Mouse (Mus musculus) cerebellum, adult 2 months (tissue): ENCODE measurements around the gene Plekha6. TPM values are rescaled to one million over a fixed set of nuclear protein-coding genes. Genes with fewer than 3 reads are reported as not detected.

ENCODE experiments used
- DNase-seq, 2 experiments: peaks; one replicate each; pipeline ENCODE4 v3.0.0; 2021
- H3K27ac ChIP-seq: fragments of 200-500 bp; 2 replicates; pipeline ENCODE4 v1.5.1; 2012; ENCODE audit warnings: low read length, control low read depth, inconsistent platforms; ENCODE audit not compliant: insufficient read depth
- H3K27me3 ChIP-seq: fragments of 200-500 bp; 2 replicates; pipeline ENCODE4 v1.6.1; 2012; ENCODE audit warnings: inconsistent platforms, mild to moderate bottlenecking, low read length, moderate library complexity; ENCODE audit not compliant: control insufficient read depth, insufficient read depth
- H3K4me1 ChIP-seq: fragments of 200-500 bp; 2 replicates; pipeline ENCODE4 v1.6.1; 2011; ENCODE audit warnings: low read length; ENCODE audit not compliant: control insufficient read depth, insufficient read depth
- H3K4me3 ChIP-seq: fragments of 200-500 bp; replicated peaks from 2 replicates; pipeline ENCODE3; 2011; ENCODE audit warnings: mild to moderate bottlenecking, low read depth, low read length, control low read depth; ENCODE audit not compliant: insufficient read depth
- CTCF ChIP-seq: fragments of 200-500 bp; IDR thresholded peaks from 2 replicates; pipeline ENCODE4 v1.5.1; 2011; ENCODE audit warnings: low read depth, mild to moderate bottlenecking, control low read depth, low read length, moderate library complexity, borderline replicate concordance; ENCODE audit not compliant: insufficient read depth
- POLR2A ChIP-seq: fragments of 200-500 bp; IDR thresholded peaks from 2 replicates; pipeline ENCODE4 v1.6.1; 2011; ENCODE audit warnings: low read length, control low read depth, borderline replicate concordance; ENCODE audit not compliant: insufficient read depth
- WGBS: fragments of 180-500 bp; shearing (Covaris S2); methylation state at CpG from one replicate; pipeline ENCODE4 v1.1.7; 2018; 5-methylcytosine and 5-hydroxymethylcytosine counted together
- polyA plus RNA-seq: library from polyadenylated mRNA; depleted of rRNA; stranded (reverse); fragments of >200 nt; gene quantifications from 2 replicates; pipeline ENCODE4 v1.2.3, GENCODE M21; 2012

Plekha6 gene
- polyA plus RNA-seq, 1 experiment, result 77.2 TPM

DNA sequence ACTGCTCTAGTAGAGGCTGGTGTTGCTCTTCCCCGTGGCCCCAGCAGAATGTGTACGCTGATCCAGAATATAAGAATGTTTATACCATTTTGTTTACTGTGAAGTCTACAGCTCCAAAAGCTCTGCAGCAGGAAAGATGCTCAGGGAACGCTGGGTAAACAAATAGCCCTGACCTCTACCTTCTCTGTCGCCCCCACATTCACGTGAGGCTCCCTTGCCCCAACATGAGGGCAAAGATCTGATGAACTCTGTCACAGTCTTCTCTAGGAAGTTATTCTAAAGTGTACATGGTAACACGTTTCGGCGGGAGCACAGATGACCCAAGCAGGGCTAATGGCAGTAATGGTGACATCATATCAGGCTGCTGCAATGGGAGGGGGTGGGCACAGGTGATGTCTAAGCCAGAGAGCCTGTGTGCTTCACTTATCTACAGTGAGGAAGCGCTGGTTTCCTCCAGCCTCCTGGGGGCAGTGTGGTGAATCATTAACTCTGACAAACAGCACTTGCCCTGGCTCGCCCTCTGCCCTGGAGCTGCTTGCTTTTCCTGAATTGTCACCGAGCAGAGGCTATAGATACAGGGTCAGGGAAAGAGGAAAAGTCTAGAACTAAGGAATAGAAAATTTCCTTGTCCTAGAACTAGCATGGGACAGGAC is 101.2 kb downstream of the Plekha6 start:
- Histone ChIP-seq H3K27ac (no peak overlapping the region), H3K4me1 (no peaks in the 10 kb centered on the region), H3K27me3 (no peaks in the 10 kb centered on the region), H3K4me3 (no peak overlapping the region)
- no peak for TF ChIP-seq CTCF
- no peak for TF ChIP-seq POLR2A
- 89% methylated on average over 11 of the region's 11 CpGs for WGBS
- DNase-seq, result no peak

DNA sequence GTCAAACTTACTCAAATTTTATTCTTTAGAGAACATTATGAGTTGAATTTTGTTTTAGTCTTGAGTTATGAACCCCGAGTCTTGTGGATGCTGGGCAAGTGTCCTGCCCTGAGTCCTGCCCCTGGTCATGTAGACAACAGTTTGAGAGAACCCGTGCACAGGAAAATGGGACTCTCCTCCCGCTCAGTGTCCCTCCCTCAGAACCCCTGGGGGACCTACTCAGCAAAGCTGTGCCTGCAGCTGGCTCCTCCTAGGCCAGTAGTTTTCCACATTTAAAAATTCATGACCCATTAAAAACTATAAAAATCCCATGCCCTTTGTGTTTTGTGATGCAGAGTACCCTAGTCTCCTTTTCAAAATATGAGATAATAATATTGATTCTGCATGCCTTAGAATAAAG is 103.1 kb downstream of the Plekha6 start:
- H3K27ac ChIP-seq, result no peak overlapping the region
- no peak for DNase-seq
- no peaks in the 10 kb centered on the region for H3K27me3 ChIP-seq
- 82% methylated on average over 3 of the region's 3 CpGs for WGBS
- no peaks in the 10 kb centered on the region for H3K4me1 ChIP-seq
- no peak for TF ChIP-seq CTCF
- TF ChIP-seq POLR2A, result no peak
- H3K4me3 ChIP-seq, result no peak overlapping the region

DNA sequence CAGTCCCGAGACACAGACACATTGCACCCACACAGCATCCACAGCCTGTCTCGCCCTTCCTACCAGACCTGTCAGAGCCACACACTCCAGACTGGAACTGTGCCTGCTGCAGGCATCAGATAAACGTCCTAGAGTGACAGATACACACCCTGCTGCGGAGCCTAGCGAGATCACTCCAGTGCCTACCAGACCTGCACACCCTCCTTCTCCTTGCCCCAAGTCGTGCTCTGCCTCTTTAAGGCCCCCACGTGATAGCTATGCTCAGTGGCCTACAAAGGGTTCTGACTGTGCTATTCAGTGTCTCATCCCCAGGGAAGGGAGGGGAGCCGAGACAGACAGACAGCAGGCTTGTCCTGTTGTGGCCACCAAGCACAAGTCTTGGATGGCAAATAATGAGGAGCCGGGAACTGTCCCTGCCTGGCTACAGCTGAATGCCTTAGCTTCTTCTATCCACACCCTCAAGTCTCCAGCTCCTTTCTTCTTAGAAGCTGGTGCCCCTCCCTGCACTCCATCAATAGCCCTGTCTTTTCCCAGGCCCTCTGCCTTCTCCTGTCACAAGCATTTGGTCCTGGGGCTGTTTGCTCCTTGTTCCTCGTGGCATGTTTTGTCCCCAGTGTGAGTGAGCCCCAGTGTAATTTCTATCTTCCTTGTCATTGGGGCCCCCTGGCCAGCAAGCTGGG is 103.9 kb downstream of the Plekha6 start:
- 60% methylated on average over 10 of the region's 10 CpGs for WGBS
- Histone ChIP-seq H3K4me3 (no peak overlapping the region), H3K27ac (peak overlapping the region; percentile 3; the same call in 1 of the 2 replicates)

DNA sequence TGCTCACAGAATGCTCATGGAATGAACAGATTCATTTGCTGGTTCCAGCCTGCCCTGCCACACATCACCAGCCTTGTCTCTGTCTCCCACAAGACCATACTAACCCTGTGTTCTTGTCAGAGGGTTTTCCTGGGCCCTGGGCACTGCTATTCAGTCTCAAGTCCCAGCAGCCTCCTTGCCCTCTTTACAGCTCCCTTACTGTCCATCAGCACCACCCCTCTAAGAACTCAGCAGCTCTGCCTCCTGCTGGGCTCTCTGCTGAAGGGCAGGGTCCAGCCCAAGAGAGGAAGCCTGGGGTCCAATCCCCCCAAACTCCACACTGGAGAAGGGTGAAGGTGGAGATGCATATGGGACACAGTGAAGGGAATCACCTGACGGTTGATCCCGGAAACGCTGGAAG is 104.5 kb downstream of the Plekha6 start:
- no peak for DNase-seq
- H3K4me1 ChIP-seq, result no peaks in the 10 kb centered on the region
- WGBS, result 83% methylated on average over 3 of the region's 3 CpGs
- H3K27me3 ChIP-seq, result no peaks in the 10 kb centered on the region
- H3K4me3 ChIP-seq, result no peak overlapping the region
- no peak overlapping the region for H3K27ac ChIP-seq
- TF ChIP-seq CTCF (no peak), POLR2A (no peak)

More for the DNA sequence above, 103.9 kb downstream of the Plekha6 start:
- DNase-seq, result peak in 1 of 2 experiments; percentile 53
- TF ChIP-seq POLR2A (no peak), CTCF (no peak)
- no peaks in the 10 kb centered on the region for H3K27me3 ChIP-seq
- no peaks in the 10 kb centered on the region for H3K4me1 ChIP-seq

GRCm38 (mm10) chr1:133270336-133270735 is 106.3 kb downstream of the Plekha6 start:
- WGBS, result 84% methylated on average over 6 of the region's 6 CpGs
- Histone ChIP-seq H3K27me3 (no peaks in the 10 kb centered on the region), H3K4me3 (no peak overlapping the region), H3K4me1 (no peaks in the 10 kb centered on the region), H3K27ac (no peak overlapping the region)
- TF ChIP-seq POLR2A (no peak), CTCF (no peak)
- DNase-seq, result no peak

DNA sequence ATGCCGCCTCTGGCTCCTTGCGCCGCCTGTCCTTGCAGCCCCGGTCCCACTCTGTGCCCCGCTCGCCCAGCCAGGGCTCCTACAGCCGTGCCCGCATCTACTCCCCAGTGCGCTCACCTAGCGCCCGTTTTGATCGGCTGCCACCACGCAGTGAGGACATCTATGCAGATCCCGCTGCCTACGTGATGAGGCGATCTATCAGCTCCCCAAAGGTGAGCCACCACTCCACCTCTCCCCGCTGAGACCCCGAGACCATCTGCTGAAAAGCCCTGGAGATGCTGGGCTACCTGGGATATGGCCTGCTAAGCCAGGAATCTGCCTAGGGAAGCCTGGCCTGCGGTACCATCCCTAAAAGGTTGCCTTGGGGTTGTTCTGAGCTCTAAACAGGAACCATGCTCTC is 110.2 kb downstream of the Plekha6 start:
- Histone ChIP-seq H3K4me1 (peaks cover 4% of the 10 kb centered on the region; the same call in 1 of the 2 replicates), H3K27ac (no peak overlapping the region), H3K27me3 (no peaks in the 10 kb centered on the region), H3K4me3 (no peak overlapping the region)
- TF ChIP-seq POLR2A, result no peak
- WGBS, result 93% methylated on average over 19 of the region's 19 CpGs
- no peak for DNase-seq

- TF ChIP-seq POLR2A (no peak), CTCF (no peak)
- Histone ChIP-seq H3K27me3 (no peaks in the 10 kb centered on the region), H3K4me3 (no peak overlapping the region), H3K4me1 (peaks cover 7% of the 10 kb centered on the region), H3K27ac (no peak overlapping the region)
- WGBS, result 62% methylated on average over 5 of the region's 5 CpGs
- DNase-seq, result no peak
These were observed 113.0 kb downstream of the Plekha6 start for GRCm38 (mm10) chr1:133276983-133277382.

GRCm38 (mm10) chr1:133278539-133278938 is 114.5 kb downstream of the Plekha6 start:
- Histone ChIP-seq H3K27ac (no peak overlapping the region), H3K4me3 (no peak overlapping the region)
- TF ChIP-seq CTCF, result no peak
- TF ChIP-seq POLR2A, result no peak

More at GRCm38 (mm10) chr1:133278539-133278938, 114.5 kb downstream of the Plekha6 start:
- WGBS, result 59% methylated on average over 6 of the region's 6 CpGs
- Histone ChIP-seq H3K4me1 (peaks cover 7% of the 10 kb centered on the region), H3K27me3 (no peaks in the 10 kb centered on the region)
- DNase-seq, result no peak
